Mouse (Mus musculus) ES-Bruce4 (cell line): Measurements from ENCODE around the gene Large1. TPM values are rescaled to one million over a fixed set of nuclear protein-coding genes. Genes with fewer than 3 reads are reported as not detected.
A peak's percentile ranks its signal among the peaks of the same experiment; 100 is the strongest.

Experiments used
- H3K27ac ChIP-seq: 2 replicates; pipeline ENCODE4 v1.5.1; 2012; ENCODE audit warnings: low read length, inconsistent platforms; ENCODE audit not compliant: insufficient read depth
- H3K27me3 ChIP-seq: 2 replicates; pipeline ENCODE4 v1.6.1; 2012; ENCODE audit warnings: mild to moderate bottlenecking, low read length, inconsistent platforms; ENCODE audit not compliant: control insufficient read depth, poor library complexity, insufficient read depth, severe bottlenecking
- H3K36me3 ChIP-seq: 2 replicates; pipeline ENCODE4 v1.6.1; 2012; ENCODE audit warnings: inconsistent platforms, mild to moderate bottlenecking, low read length, moderate library complexity; ENCODE audit not compliant: control insufficient read depth, poor library complexity, insufficient read depth, severe bottlenecking
- H3K4me1 ChIP-seq: one replicate; pipeline ENCODE4 v1.8.1; 2011; ENCODE audit warnings: low read length; ENCODE audit not compliant: control insufficient read depth, insufficient read depth
- H3K4me3 ChIP-seq: 2 replicates; pipeline ENCODE4 v1.5.1; 2011; ENCODE audit warnings: low read depth, mild to moderate bottlenecking, low read length
- H3K9ac ChIP-seq: 2 replicates; pipeline ENCODE4 v1.6.1; 2012; ENCODE audit warnings: low read depth, mild to moderate bottlenecking, inconsistent platforms; ENCODE audit not compliant: poor library complexity, severe bottlenecking
- H3K9me3 ChIP-seq: replicated peaks from 2 replicates; pipeline ENCODE4 v1.6.1; 2012; ENCODE audit warnings: mild to moderate bottlenecking, low read length, inconsistent platforms; ENCODE audit not compliant: control insufficient read depth, poor library complexity, insufficient read depth, severe bottlenecking
- CTCF ChIP-seq: IDR thresholded peaks from one replicate; pipeline ENCODE4 v1.8.1; 2011; ENCODE audit warnings: low read depth, low read length
- EP300 ChIP-seq: IDR thresholded peaks from 2 replicates; pipeline ENCODE4 v1.6.1; 2011; ENCODE audit warnings: low read depth, low read length; ENCODE audit not compliant: insufficient read depth
- POLR2A ChIP-seq: IDR thresholded peaks from one replicate; pipeline ENCODE4 v1.8.1; 2011; ENCODE audit warnings: low read length; ENCODE audit not compliant: insufficient read depth
- polyA plus RNA-seq: library from polyadenylated mRNA; stranded (reverse); fragments of >200 nt; gene quantifications from 2 replicates; pipeline ENCODE4 v1.2.4, GENCODE M21; 2011; ENCODE audit warnings: low read depth; ENCODE audit not compliant: missing spikeins, insufficient read depth, insufficient read length

Gene Large1
- polyA plus RNA-seq, 1 experiment, result 20.2 TPM

GRCm38 (mm10) chr8:72801583-72801982 is 551.8 kb downstream of the Large1 start:
- Histone ChIP-seq H3K36me3 (no peaks in the 10 kb centered on the region), H3K4me3 (no peak overlapping the region), H3K27me3 (no peaks in the 10 kb centered on the region), H3K27ac (no peak overlapping the region), H3K4me1 (no peaks in the 10 kb centered on the region), H3K9me3 (no peaks in the 10 kb centered on the region), H3K9ac (no peak overlapping the region)
- no peak for TF ChIP-seq POLR2A
- no peak for TF ChIP-seq EP300
- no peak for TF ChIP-seq CTCF

DNA sequence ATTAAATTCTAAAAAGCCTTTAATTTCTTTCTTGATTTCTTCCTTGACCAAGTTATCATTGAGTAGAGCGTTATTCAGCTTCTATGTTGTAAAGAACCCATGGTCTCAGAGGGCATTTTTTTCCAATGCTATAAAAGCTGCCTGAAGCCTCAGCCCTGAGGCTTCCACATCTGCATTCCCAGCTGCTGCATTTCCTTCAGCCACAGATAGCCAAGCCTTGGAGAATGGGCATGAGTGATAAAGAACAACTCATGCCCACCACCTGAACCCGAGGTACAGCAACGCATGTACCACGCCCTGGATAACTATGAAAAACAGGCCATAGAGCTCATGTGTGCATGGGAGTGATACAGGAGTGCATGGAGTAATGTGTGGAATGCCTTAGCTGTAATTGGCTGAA is 572.7 kb downstream of the Large1 start:
- Histone ChIP-seq H3K4me3 (no peak overlapping the region), H3K27ac (no peak overlapping the region), H3K36me3 (no peaks in the 10 kb centered on the region), H3K27me3 (no peaks in the 10 kb centered on the region), H3K9me3 (no peaks in the 10 kb centered on the region), H3K9ac (no peak overlapping the region), H3K4me1 (no peaks in the 10 kb centered on the region)
- TF ChIP-seq EP300 (no peak), POLR2A (no peak), CTCF (no peak)

GRCm38 (mm10) chr8:72777797-72778196 is 575.5 kb downstream of the Large1 start:
- Histone ChIP-seq H3K27me3 (no peaks in the 10 kb centered on the region), H3K36me3 (no peaks in the 10 kb centered on the region), H3K9ac (no peak overlapping the region), H3K4me3 (no peak overlapping the region), H3K27ac (no peak overlapping the region), H3K4me1 (no peaks in the 10 kb centered on the region), H3K9me3 (no peaks in the 10 kb centered on the region)
- TF ChIP-seq POLR2A, result no peak
- TF ChIP-seq EP300, result no peak
- TF ChIP-seq CTCF, result no peak

- Histone ChIP-seq H3K27ac (no peak overlapping the region), H3K4me3 (no peak overlapping the region), H3K9me3 (no peaks in the 10 kb centered on the region), H3K27me3 (no peaks in the 10 kb centered on the region), H3K9ac (no peak overlapping the region), H3K36me3 (no peaks in the 10 kb centered on the region), H3K4me1 (no peaks in the 10 kb centered on the region)
- no peak for TF ChIP-seq CTCF
- TF ChIP-seq POLR2A, result no peak
- no peak for TF ChIP-seq EP300
These were observed 586.6 kb downstream of the Large1 start for GRCm38 (mm10) chr8:72766777-72767176.

GRCm38 (mm10) chr8:72765696-72766095 is 587.6 kb downstream of the Large1 start:
- Histone ChIP-seq H3K9ac (no peak overlapping the region), H3K4me3 (peak overlapping the region; percentile 52), H3K27me3 (no peaks in the 10 kb centered on the region), H3K4me1 (no peaks in the 10 kb centered on the region), H3K27ac (no peak overlapping the region), H3K36me3 (no peaks in the 10 kb centered on the region), H3K9me3 (no peaks in the 10 kb centered on the region)
- no peak for TF ChIP-seq CTCF
- no peak for TF ChIP-seq EP300
- no peak for TF ChIP-seq POLR2A
